Mouse (Mus musculus) heart, embryonic 12.5 days (tissue): ENCODE measurements around the gene Plekhm2. TPM values are rescaled to one million over a fixed set of nuclear protein-coding genes. Genes with fewer than 3 reads are reported as not detected.

Source experiments
- ATAC-seq: fragments of 200-750 bp; cut with Nextera tagmentation; 2 replicates; pipeline ENCODE4 v1.8.0; 2017; ENCODE audit warnings: moderate TSS enrichment, moderate library complexity; ENCODE audit not compliant: insufficient number of reproducible peaks, low FRiP score
- H3K27ac ChIP-seq: fragments of 300-500 bp; sonication (generic); 2 replicates; pipeline ENCODE4 v1.5.1; 2016; ENCODE audit warnings: mild to moderate bottlenecking, moderate library complexity; ENCODE audit not compliant: poor library complexity, severe bottlenecking
- H3K27me3 ChIP-seq: fragments of 300-500 bp; sonication (generic); replicated peaks from 2 replicates; pipeline ENCODE4 v1.6.1; 2016; ENCODE audit warnings: mild to moderate bottlenecking, moderate library complexity
- H3K36me3 ChIP-seq: fragments of 300-500 bp; sonication (generic); 2 replicates; pipeline ENCODE4 v1.6.1; 2016; ENCODE audit warnings: mild to moderate bottlenecking, moderate library complexity
- H3K4me1 ChIP-seq: fragments of 300-500 bp; sonication (generic); replicated peaks from 2 replicates; pipeline ENCODE4 v1.6.1; 2016; ENCODE audit warnings: mild to moderate bottlenecking
- H3K4me2 ChIP-seq: fragments of 300-500 bp; sonication (generic); 2 replicates; pipeline ENCODE4 v1.6.1; 2016; ENCODE audit warnings: mild to moderate bottlenecking, moderate library complexity
- H3K4me3 ChIP-seq: fragments of 300-500 bp; sonication (generic); 2 replicates; pipeline ENCODE4 v1.5.1; 2016; ENCODE audit warnings: mild to moderate bottlenecking
- H3K9ac ChIP-seq: fragments of 300-500 bp; sonication (generic); 2 replicates; pipeline ENCODE4 v1.6.1; 2016; ENCODE audit warnings: mild to moderate bottlenecking, moderate library complexity
- H3K9me3 ChIP-seq: fragments of 300-500 bp; sonication (generic); replicated peaks from 2 replicates; pipeline ENCODE4 v1.6.1; 2016; ENCODE audit warnings: mild to moderate bottlenecking, moderate library complexity
- WGBS: fragments of 180-500 bp; shearing (Covaris S2); methylation state at CpG from one replicate; pipeline ENCODE4 v1.1.7; 2016; 5-methylcytosine and 5-hydroxymethylcytosine counted together
- polyA plus RNA-seq: library from polyadenylated mRNA; unstranded; fragments of >200 nt; fragmentation: Nextera tagmentation; extraction: Ambion mirVana; gene quantifications from 2 replicates; pipeline ENCODE4 v1.2.1, GENCODE M21; 2016

The Plekhm2 gene
- polyA plus RNA-seq, 1 experiment from 2014 or later = 6.2 TPM

DNA sequence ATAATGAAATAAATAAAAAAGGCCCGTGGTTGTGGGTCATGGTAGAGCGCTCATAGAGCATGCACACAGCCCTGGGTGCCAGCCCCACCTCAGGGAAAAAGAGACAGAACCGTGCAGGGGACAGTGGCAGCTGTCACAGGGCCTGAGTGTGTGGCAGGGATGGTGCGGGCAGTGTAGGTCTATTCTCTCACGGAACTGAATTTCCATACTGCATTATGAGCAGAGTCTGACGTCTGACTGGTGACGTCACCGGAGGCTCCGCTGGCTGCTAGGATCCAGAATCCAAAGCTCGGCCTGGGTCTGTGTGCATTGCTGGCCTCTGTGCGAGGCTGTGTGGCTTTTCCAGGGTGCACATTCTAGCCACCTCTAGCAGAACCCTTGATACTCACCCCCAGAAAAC, 3.8 kb downstream of the Plekhm2 start:
- 87% methylated on average over 11 of the region's 11 CpGs for WGBS
- no peak overlapping the region for H3K4me3 ChIP-seq

DNA sequence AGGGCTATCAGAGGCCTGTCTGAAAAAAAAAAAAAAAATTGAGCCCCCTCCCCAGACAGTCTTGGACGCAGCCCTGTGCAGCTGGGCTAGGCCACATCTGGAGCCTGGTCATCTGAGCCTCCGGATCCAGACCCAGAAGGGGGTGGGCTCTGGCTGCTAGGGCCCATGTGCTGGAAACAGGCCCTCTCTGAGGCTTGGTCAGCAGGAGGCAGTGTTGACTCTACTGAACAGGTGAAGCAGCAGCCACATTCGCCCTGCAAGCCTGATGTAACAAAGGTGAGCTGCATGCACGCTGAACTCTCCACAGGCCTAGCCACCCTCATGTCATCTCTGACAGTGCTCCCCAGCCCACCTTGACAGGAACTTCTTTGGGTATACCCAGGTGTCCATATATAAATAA, 5.0 kb downstream of the Plekhm2 start:
- no peak for ATAC-seq
- Histone ChIP-seq H3K9ac (no peak overlapping the region), H3K36me3 (peaks cover 38% of the 10 kb centered on the region), H3K4me3 (no peak overlapping the region), H3K4me1 (peaks cover 46% of the 10 kb centered on the region), H3K27me3 (no peaks in the 10 kb centered on the region), H3K4me2 (no peak overlapping the region), H3K27ac (no peak overlapping the region), H3K9me3 (no peaks in the 10 kb centered on the region)
- 71% methylated on average over 4 of the region's 4 CpGs for WGBS

More for the DNA sequence above, 3.8 kb downstream of the Plekhm2 start:
- no peaks in the 10 kb centered on the region for H3K27me3 ChIP-seq
- no peak overlapping the region; the same call in 1 of the 2 replicates for H3K9ac ChIP-seq
- H3K4me1 ChIP-seq = peaks cover 47% of the 10 kb centered on the region
- H3K9me3 ChIP-seq = no peaks in the 10 kb centered on the region
- no peak for ATAC-seq
- no peak overlapping the region for H3K4me2 ChIP-seq
- no peak overlapping the region for H3K27ac ChIP-seq
- H3K36me3 ChIP-seq = peaks cover 38% of the 10 kb centered on the region

- Histone ChIP-seq H3K4me1 (peaks cover 47% of the 10 kb centered on the region), H3K27ac (no peak overlapping the region), H3K9ac (no peak overlapping the region; the same call in 1 of the 2 replicates), H3K4me3 (no peak overlapping the region), H3K9me3 (no peaks in the 10 kb centered on the region), H3K36me3 (peaks cover 42% of the 10 kb centered on the region), H3K27me3 (no peaks in the 10 kb centered on the region), H3K4me2 (no peak overlapping the region)
- 89% methylated on average over 6 of the region's 6 CpGs for WGBS
- no peak for ATAC-seq
These were observed 5.7 kb downstream of the Plekhm2 start for GRCm38 (mm10) chr4:141658846-141659484.

DNA sequence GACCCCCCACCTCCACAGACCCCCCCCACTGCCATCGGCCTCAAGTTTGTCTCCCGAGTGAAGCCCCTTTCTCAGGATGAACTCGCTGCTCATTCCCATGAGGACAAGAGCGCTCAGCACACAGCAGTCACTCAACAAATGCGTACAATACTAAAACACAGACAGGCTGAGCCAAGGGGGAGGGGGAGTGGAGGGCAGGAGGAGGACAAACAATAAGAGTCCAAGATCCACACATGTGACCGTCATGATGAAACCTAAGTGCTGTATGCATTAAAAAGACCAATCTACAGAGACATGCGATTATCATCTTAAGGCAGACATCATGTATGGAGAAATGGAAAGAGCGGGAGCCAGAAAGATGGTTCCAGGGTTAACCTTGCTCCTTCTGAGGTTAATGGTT, 7.8 kb downstream of the Plekhm2 start:
- H3K9ac ChIP-seq = no peak overlapping the region
- H3K27me3 ChIP-seq = no peaks in the 10 kb centered on the region
- peaks cover 53% of the 10 kb centered on the region for H3K36me3 ChIP-seq
- H3K27ac ChIP-seq = peak overlapping the region; percentile 16; the same call in 1 of the 2 replicates
- H3K9me3 ChIP-seq = no peaks in the 10 kb centered on the region
- H3K4me2 ChIP-seq = no peak overlapping the region
- peaks cover 42% of the 10 kb centered on the region for H3K4me1 ChIP-seq
- no peak overlapping the region for H3K4me3 ChIP-seq
- WGBS = 74% methylated on average over 8 of the region's 8 CpGs
- no peak for ATAC-seq

DNA sequence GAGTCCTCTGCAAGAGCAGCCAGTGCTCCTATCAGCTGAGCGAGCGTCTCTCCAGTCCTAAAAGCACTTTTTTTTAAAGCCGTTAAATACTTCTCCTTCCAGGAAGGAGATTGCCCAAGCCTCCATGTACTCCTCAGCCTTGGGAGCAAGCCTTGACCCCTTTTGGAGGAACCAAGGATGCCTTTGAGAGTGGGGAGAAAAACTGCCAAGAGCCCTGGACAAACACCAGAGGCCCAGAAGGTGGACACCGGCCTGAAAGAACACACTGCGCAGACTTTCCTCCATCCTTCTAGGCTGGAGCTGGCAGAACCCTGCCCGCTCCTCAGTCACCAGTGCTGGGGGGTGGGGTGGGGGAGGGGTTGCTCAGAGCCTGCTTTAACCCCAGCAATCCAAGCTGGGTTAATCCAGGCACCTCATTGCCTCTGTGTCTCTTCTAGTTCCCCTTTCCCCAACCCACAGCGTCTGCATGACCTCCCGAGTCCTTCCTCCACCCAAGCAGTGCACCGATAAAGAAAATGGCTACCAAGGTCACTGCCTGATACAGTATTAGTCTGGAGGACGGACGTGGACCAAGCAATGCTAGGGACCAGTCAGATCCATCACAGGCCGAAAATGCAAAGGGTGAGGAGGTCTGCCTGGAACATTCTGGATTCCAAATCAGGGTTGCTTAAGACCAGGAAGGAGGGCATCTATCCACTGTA, 8.6 kb downstream of the Plekhm2 start:
- peaks cover 53% of the 10 kb centered on the region for H3K36me3 ChIP-seq
- WGBS = 66% methylated on average over 12 of the region's 12 CpGs
- no peaks in the 10 kb centered on the region for H3K27me3 ChIP-seq
- H3K4me1 ChIP-seq = peaks cover 51% of the 10 kb centered on the region
- no peaks in the 10 kb centered on the region for H3K9me3 ChIP-seq
- no peak for ATAC-seq
- H3K9ac ChIP-seq = no peak overlapping the region
- H3K27ac ChIP-seq = peak overlapping the region; percentile 34; the same call in 1 of the 2 replicates
- no peak overlapping the region for H3K4me2 ChIP-seq
- no peak overlapping the region for H3K4me3 ChIP-seq

DNA sequence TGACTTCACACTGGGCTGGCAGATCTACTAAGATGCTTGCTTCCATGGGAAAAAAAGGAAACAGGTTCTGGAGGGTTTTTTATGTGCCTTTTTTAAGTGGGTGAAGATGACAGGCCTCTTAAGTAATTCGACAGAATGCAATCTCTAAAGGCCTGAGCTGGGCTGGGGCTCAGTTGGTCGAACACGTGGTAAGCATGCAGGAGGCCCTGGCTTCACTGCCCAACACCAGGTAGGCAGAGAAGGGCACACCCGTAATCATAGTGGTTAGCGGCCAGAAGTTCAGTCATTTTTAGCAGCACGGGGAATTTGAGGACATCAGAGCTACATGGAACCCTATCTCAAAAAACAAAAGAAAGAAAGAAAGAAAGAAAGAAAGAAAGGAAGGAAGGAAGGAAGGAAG, 10.2 kb downstream of the Plekhm2 start:
- no peak overlapping the region for H3K27ac ChIP-seq
- peaks cover 42% of the 10 kb centered on the region for H3K36me3 ChIP-seq
- ATAC-seq = no peak
- H3K4me1 ChIP-seq = peaks cover 59% of the 10 kb centered on the region
- no peak overlapping the region for H3K9ac ChIP-seq
- no peak overlapping the region for H3K4me3 ChIP-seq
- H3K4me2 ChIP-seq = no peak overlapping the region
- no peaks in the 10 kb centered on the region for H3K9me3 ChIP-seq
- WGBS = 79% methylated on average over 6 of the region's 6 CpGs
- no peaks in the 10 kb centered on the region for H3K27me3 ChIP-seq

GRCm38 (mm10) chr4:141653813-141654212, 10.9 kb downstream of the Plekhm2 start:
- H3K9ac ChIP-seq = no peak overlapping the region
- H3K27ac ChIP-seq = no peak overlapping the region
- no peaks in the 10 kb centered on the region for H3K27me3 ChIP-seq
- peaks cover 62% of the 10 kb centered on the region for H3K4me1 ChIP-seq
- WGBS = 88% methylated on average over 13 of the region's 13 CpGs
- no peak overlapping the region for H3K4me3 ChIP-seq
- no peaks in the 10 kb centered on the region for H3K9me3 ChIP-seq
- ATAC-seq = no peak
- H3K36me3 ChIP-seq = peaks cover 37% of the 10 kb centered on the region
- no peak overlapping the region for H3K4me2 ChIP-seq

DNA sequence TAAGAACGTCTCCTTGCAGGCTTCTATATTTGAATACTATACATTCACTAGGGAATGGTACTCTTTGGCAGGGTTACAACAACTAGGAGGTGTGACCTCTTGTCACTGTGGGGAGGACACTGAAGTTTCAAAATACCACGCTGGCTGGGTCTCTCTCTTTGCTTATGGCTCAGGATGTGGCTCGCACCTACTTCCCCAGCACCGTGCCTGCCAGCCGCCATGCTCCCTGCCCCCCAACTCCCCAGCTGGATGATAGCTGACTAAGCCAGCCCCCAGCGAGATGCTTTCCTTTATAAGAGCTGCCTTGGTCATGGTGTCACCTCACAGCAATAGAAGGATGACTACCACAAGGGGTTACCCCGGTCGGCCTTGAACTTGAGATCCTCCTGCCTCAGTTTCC, 11.7 kb downstream of the Plekhm2 start:
- Histone ChIP-seq H3K9me3 (no peaks in the 10 kb centered on the region), H3K9ac (no peak overlapping the region), H3K27ac (no peak overlapping the region), H3K36me3 (peaks cover 35% of the 10 kb centered on the region), H3K4me2 (no peak overlapping the region), H3K4me1 (peaks cover 56% of the 10 kb centered on the region), H3K27me3 (no peaks in the 10 kb centered on the region), H3K4me3 (no peak overlapping the region)
- no peak for ATAC-seq
- whole genome bisulfite sequencing = 86% methylated on average over 8 of the region's 8 CpGs

GRCm38 (mm10) chr4:141651944-141652343, 12.8 kb downstream of the Plekhm2 start:
- WGBS = 88% methylated on average over 10 of the region's 10 CpGs

GRCm38 (mm10) chr4:141651286-141651685, 13.4 kb downstream of the Plekhm2 start:
- Histone ChIP-seq H3K27ac (no peak overlapping the region), H3K9ac (no peak overlapping the region), H3K4me1 (peaks cover 44% of the 10 kb centered on the region), H3K27me3 (no peaks in the 10 kb centered on the region), H3K4me2 (no peak overlapping the region), H3K9me3 (peaks cover 6% of the 10 kb centered on the region; the same call in 1 of the 2 replicates), H3K36me3 (peaks cover 42% of the 10 kb centered on the region), H3K4me3 (no peak overlapping the region)
- ATAC-seq = no peak
- WGBS = 80% methylated on average over 6 of the region's 6 CpGs

More at GRCm38 (mm10) chr4:141651944-141652343, 12.8 kb downstream of the Plekhm2 start:
- Histone ChIP-seq H3K27me3 (no peaks in the 10 kb centered on the region), H3K27ac (no peak overlapping the region), H3K4me2 (no peak overlapping the region), H3K9me3 (peaks cover 6% of the 10 kb centered on the region; the same call in 1 of the 2 replicates), H3K4me3 (no peak overlapping the region), H3K9ac (no peak overlapping the region), H3K36me3 (peaks cover 37% of the 10 kb centered on the region), H3K4me1 (peaks cover 51% of the 10 kb centered on the region)
- no peak for ATAC-seq

DNA sequence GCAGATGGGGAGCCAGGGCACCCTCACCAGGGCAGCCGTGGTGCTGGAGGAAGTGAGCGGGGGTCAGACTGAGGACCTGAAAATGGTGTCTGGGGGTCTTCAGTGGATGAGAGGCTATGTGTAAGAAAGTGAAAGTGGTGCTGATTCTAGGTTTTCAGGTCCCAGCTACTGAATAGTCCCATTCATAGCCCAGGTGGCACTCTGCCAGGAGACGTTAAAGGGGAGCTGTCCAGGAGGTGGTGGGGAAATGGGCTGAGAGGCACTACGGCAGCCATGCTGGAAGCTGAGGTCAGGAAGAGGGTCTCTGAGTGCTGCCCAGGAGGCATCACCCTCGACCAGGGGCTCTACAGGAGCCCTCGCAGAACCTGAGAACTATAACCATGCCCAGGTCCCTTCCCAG, 15.5 kb downstream of the Plekhm2 start:
- H3K27me3 ChIP-seq = no peaks in the 10 kb centered on the region
- H3K4me3 ChIP-seq = no peak overlapping the region
- H3K36me3 ChIP-seq = peaks cover 45% of the 10 kb centered on the region
- H3K27ac ChIP-seq = no peak overlapping the region
- peaks cover 6% of the 10 kb centered on the region; the same call in 1 of the 2 replicates for H3K9me3 ChIP-seq
- H3K4me1 ChIP-seq = peaks cover 36% of the 10 kb centered on the region
- H3K4me2 ChIP-seq = no peak overlapping the region
- 67% methylated on average over 6 of the region's 6 CpGs for WGBS
- no peak for ATAC-seq
- H3K9ac ChIP-seq = 0 out of 2 replicates have a peak overlapping the region, but pooled peaks have one; percentile 12
